8 mouse cellular contexts compared by ENCODE assay signal in the genomic region with DNA sequence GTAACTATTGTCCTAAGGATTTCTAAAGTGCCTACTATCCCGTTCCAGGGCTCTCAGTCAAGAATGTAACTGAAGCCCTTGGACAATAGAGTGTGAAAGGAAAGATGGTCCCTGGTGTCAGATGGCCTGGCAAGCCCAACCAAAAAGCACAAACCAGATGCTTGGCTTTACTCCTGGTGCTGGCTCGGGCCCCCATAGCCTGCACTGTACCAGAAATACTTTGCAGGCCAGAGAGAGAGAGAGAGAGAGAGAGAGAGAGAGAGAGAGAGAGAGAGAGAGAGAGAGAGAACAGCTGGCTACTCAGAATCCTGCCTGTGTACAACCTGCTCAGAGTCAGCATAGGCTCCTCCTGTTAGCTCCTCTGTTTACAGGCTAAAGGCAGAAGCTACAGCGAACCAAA. TPM values are rescaled to one million over a fixed set of nuclear protein-coding genes. Genes with fewer than 3 reads are reported as not detected.
DNase-seq lines count a peak whose midpoint lies in the region; ATAC-seq and TF ChIP-seq lines count a peak whose summit lies in the region.

No protein-coding gene starts in this region.

- no peak overlapping the region for H3K9ac ChIP-seq in kidney, postnatal 0 days (ENCODE audit: low read depth, low read length)
- no peak overlapping the region for H3K9ac ChIP-seq in embryonic facial prominence, embryonic 12.5 days
- no peak overlapping the region for H3K9ac ChIP-seq in heart, embryonic 15.5 days

- DNase-seq in kidney, postnatal 0 days (ENCODE audit: low spot score), result peak; percentile 69
- no peak for DNase-seq in kidney, postnatal 14 days
- peak; percentile 63 for DNase-seq in lung, postnatal 14 days
- DNase-seq in adrenal gland, postnatal 36 days, result no peak
- no peak for DNase-seq in layer of hippocampus, adult 8-10 months (ENCODE audit: low spot score in 2 of 2)
- no peak for DNase-seq in cerebellum, adult 11-12 months

- H3K36me3 ChIP-seq in kidney, postnatal 0 days (ENCODE audit: insufficient read depth, low read length), result no peaks in the 10 kb centered on the region
- no peaks in the 10 kb centered on the region for H3K36me3 ChIP-seq in embryonic facial prominence, embryonic 12.5 days
- H3K36me3 ChIP-seq in heart, embryonic 15.5 days, result no peaks in the 10 kb centered on the region

- H3K27me3 ChIP-seq in kidney, postnatal 0 days (ENCODE audit: insufficient read depth, low read length), result no peaks in the 10 kb centered on the region
- no peaks in the 10 kb centered on the region for H3K27me3 ChIP-seq in embryonic facial prominence, embryonic 12.5 days
- no peaks in the 10 kb centered on the region for H3K27me3 ChIP-seq in heart, embryonic 15.5 days

- no peak overlapping the region for H3K27ac ChIP-seq in kidney, postnatal 0 days
- peak overlapping the region; percentile 64; the same call in 1 of the 2 replicates for H3K27ac ChIP-seq in embryonic facial prominence, embryonic 12.5 days
- H3K27ac ChIP-seq in heart, embryonic 15.5 days, result peak overlapping the region; percentile 56; the same call in 1 of the 2 replicates

- ATAC-seq in kidney, postnatal 0 days (replicated peaks; ENCODE audit: low FRiP score, low read depth), result no peak; the same call in 1 of the 2 replicates
- ATAC-seq in embryonic facial prominence, embryonic 12.5 days (ENCODE audit: insufficient number of reproducible peaks, insufficient read depth, low FRiP score, low TSS enrichment), result no peak; the same call in 1 of the 2 replicates
- peak; percentile 58; the same call in 1 of the 2 replicates for ATAC-seq in heart, embryonic 15.5 days (replicated peaks; ENCODE audit: insufficient number of reproducible peaks, insufficient read depth, low FRiP score, low read depth)

- 22% methylated on average over 3 of the region's 3 CpGs for WGBS in kidney, postnatal 0 days
- WGBS in embryonic facial prominence, embryonic 12.5 days, result 37% methylated on average over 3 of the region's 3 CpGs
- 17% methylated on average over 3 of the region's 3 CpGs for WGBS in heart, embryonic 15.5 days

- TF ChIP-seq CTCF in kidney, postnatal 0 days (IDR thresholded peaks at IDR 0.05; ENCODE audit: low read depth), result no peak

- H3K4me1 ChIP-seq in kidney, postnatal 0 days (replicated peaks; ENCODE audit: insufficient read depth, low read length), result 0 out of 2 replicates have a peak, but pooled peaks cover 3% of the 10 kb centered on the region
- H3K4me1 ChIP-seq in embryonic facial prominence, embryonic 12.5 days, result peaks cover 27% of the 10 kb centered on the region
- H3K4me1 ChIP-seq in heart, embryonic 15.5 days (replicated peaks), result peaks cover 20% of the 10 kb centered on the region

- no peak overlapping the region for H3K4me3 ChIP-seq in kidney, postnatal 0 days (replicated peaks; ENCODE audit: low read depth, low read length)
- H3K4me3 ChIP-seq in embryonic facial prominence, embryonic 12.5 days, result no peak overlapping the region
- no peak overlapping the region for H3K4me3 ChIP-seq in heart, embryonic 15.5 days

- H3K4me2 ChIP-seq in kidney, postnatal 0 days (ENCODE audit: low read length), result no peak overlapping the region
- H3K4me2 ChIP-seq in embryonic facial prominence, embryonic 12.5 days (replicated peaks), result no peak overlapping the region
- no peak overlapping the region for H3K4me2 ChIP-seq in heart, embryonic 15.5 days

- no peaks in the 10 kb centered on the region for H3K9me3 ChIP-seq in kidney, postnatal 0 days (replicated peaks; ENCODE audit: low read length)
- no peaks in the 10 kb centered on the region for H3K9me3 ChIP-seq in embryonic facial prominence, embryonic 12.5 days
- H3K9me3 ChIP-seq in heart, embryonic 15.5 days (replicated peaks), result no peaks in the 10 kb centered on the region

RNA-seq across cellular contexts. Expression of gene Tpm1, which starts 36.7 kb away (rescaled TPM):
- polyA plus RNA-seq in kidney, postnatal 0 days (2015; fragmentation: Nextera tagmentation; extraction: Ambion mirVana), result 577 and 637 TPM in 2 replicates
- 673 and 801 TPM in 2 replicates for polyA plus RNA-seq in embryonic facial prominence, embryonic 12.5 days (2016; fragmentation: Nextera tagmentation; extraction: Ambion mirVana)
- polyA plus RNA-seq in heart, embryonic 15.5 days (2015; fragmentation: Nextera tagmentation; extraction: Ambion mirVana), result 3,993 and 5,392 TPM in 2 replicates
- total RNA-seq in adrenal gland, postnatal 36 days (2021), result 100 to 1,000 TPM; 145 to 272 TPM
- total RNA-seq in layer of hippocampus, adult 8-10 months (2022), result 100 to 1,000 TPM; 179 to 185 (median 182) TPM

RNA-seq across cellular contexts. Expression of gene Lactb, which starts 37.2 kb away (rescaled TPM):
- polyA plus RNA-seq in kidney, postnatal 0 days (2015; fragmentation: Nextera tagmentation; extraction: Ambion mirVana), result 29.2 and 33.6 TPM in 2 replicates
- 10.2 and 10.7 TPM in 2 replicates for polyA plus RNA-seq in embryonic facial prominence, embryonic 12.5 days (2016; fragmentation: Nextera tagmentation; extraction: Ambion mirVana)
- polyA plus RNA-seq in heart, embryonic 15.5 days (2015; fragmentation: Nextera tagmentation; extraction: Ambion mirVana), result 5.6 and 6.0 TPM in 2 replicates
- total RNA-seq in adrenal gland, postnatal 36 days (2021), result 10 to 100 TPM; 16.9 to 20.5 TPM
- total RNA-seq in layer of hippocampus, adult 8-10 months (2022), result 10 to 100 TPM; 13.8 to 17.4 (median 16.6) TPM

Comparison
In these comparisons a context has a peak if more than half of its experiments do, and no peak if none do; other contexts are left out.
1. DNase-seq: peak in kidney, postnatal 0 days (single experiment) and lung, postnatal 14 days (single experiment); none in kidney, postnatal 14 days (single experiment), adrenal gland, postnatal 36 days (0 of 2), layer of hippocampus, adult 8-10 months (0 of 2) and cerebellum, adult 11-12 months (single experiment).